Mouse (Mus musculus) cerebellum, postnatal 4 days (tissue): Measurements from ENCODE around the gene Rapsn.
A peak's percentile ranks its signal among the peaks of the same experiment; 100 is the strongest.

Source experiments
- DNase-seq, 2 experiments: peaks; one replicate each; pipeline ENCODE4 v3.0.0; 2022; ENCODE audit warnings: low spot score in 2 of 2, mixed read lengths in 1 of 2

Gene Rapsn

GRCm38 (mm10) chr2:91053181-91053933 is 17.9 kb downstream of the Rapsn start:
- no peak for DNase-seq

- DNase-seq, result peak; percentile 93 to 97
Observed at GRCm38 (mm10) chr2:91053934-91054382, 18.5 kb downstream of the Rapsn start, which contains the start of gene Psmc3. TSS of gene Psmc3 (plus strand) at chr2:91054009.

- DNase-seq, result no peak
Observed at GRCm38 (mm10) chr2:91058435-91058834, 23.0 kb downstream of the Rapsn start.

- DNase-seq, result no peak
Observed at GRCm38 (mm10) chr2:91059376-91059775, 24.0 kb downstream of the Rapsn start.

- peak in 1 of 2 experiments; percentile 31 for DNase-seq
Observed at GRCm38 (mm10) chr2:91060544-91061355, 25.3 kb downstream of the Rapsn start.

- DNase-seq, result no peak
Observed at GRCm38 (mm10) chr2:91061849-91062481, 26.5 kb downstream of the Rapsn start.

- DNase-seq, result no peak
Observed at GRCm38 (mm10) chr2:91062779-91063606, 27.6 kb downstream of the Rapsn start.

GRCm38 (mm10) chr2:91064211-91064610 is 28.8 kb downstream of the Rapsn start:
- DNase-seq, result no peak

- DNase-seq, result peak in 1 of 2 experiments; percentile 64
Observed at GRCm38 (mm10) chr2:91065544-91065943, 30.1 kb downstream of the Rapsn start.

GRCm38 (mm10) chr2:91066455-91066854 is 31.0 kb downstream of the Rapsn start:
- DNase-seq, result no peak

GRCm38 (mm10) chr2:91068162-91068871 is 32.9 kb downstream of the Rapsn start:
- no peak for DNase-seq

- DNase-seq, result no peak
Observed at GRCm38 (mm10) chr2:91068872-91069165, 33.4 kb downstream of the Rapsn start.

GRCm38 (mm10) chr2:91069306-91070000 is 34.0 kb downstream of the Rapsn start:
- no peak for DNase-seq

GRCm38 (mm10) chr2:91070076-91070800 is 34.8 kb downstream of the Rapsn start, which contains the start of gene Slc39a13:
TSS of gene Slc39a13 (minus strand) at chr2:91070417.
- DNase-seq, result peak; percentile 97

- DNase-seq, result no peak
Observed at GRCm38 (mm10) chr2:91071059-91071458, 35.6 kb downstream of the Rapsn start.

- DNase-seq, result no peak
Observed at GRCm38 (mm10) chr2:91072092-91072491, 36.7 kb downstream of the Rapsn start.

GRCm38 (mm10) chr2:91077957-91078313 is 42.5 kb downstream of the Rapsn start:
- DNase-seq, result no peak

GRCm38 (mm10) chr2:91078314-91079025 is 43.0 kb downstream of the Rapsn start:
- DNase-seq, result peak in 1 of 2 experiments; percentile 23

- no peak for DNase-seq
Observed at GRCm38 (mm10) chr2:91079026-91079384, 43.6 kb downstream of the Rapsn start.
